Mouse (Mus musculus): ENCODE data around the gene Smg9.

- TF ChIP-seq CTCF (conservative IDR thresholded peaks at IDR 0.05; ENCODE audit: insufficient read depth, insufficient read length, low read depth, low read length) = no peak
- TF ChIP-seq POLR2A (IDR thresholded peaks at IDR 0.05; ENCODE audit: low read depth, low read length) = no peak
Measured at GRCm38 (mm10) chr7:24376456-24376855, 23.0 kb upstream of the Smg9 start.
